Mouse (Mus musculus): ENCODE measurements around the gene Gm6465.
"Not testable (repeated sequence)": the region's sequence is repeated elsewhere in the genome, so short reads cannot be mapped to it uniquely, and the experiment has no call there.

Gene Gm6465

DNA sequence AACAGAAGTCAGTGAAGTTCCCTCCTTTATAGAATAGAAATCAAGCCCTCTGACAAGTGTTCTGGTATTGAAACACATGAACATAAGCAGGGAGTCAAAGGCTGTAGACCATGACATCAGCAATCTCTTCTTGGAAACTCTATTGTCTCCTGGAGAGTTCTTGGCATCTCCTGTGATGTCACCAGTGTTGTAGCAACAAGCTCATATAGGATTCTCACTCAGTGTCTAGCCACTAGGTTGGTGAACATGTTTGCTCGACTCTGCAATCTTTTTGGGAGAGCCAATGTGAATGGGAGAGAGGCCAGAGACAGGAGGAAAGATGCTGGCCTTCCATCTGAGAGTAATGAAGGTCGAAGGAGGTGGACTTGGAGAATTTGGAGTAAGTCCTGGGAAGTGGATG, at the start of gene Gm6465:
Gm6465 (plus strand) TSS at position 301 of the 400 bp plus-strand sequence.
- DNase-seq (ENCODE audit: extremely low spot score): not testable (repeated sequence)

DNA sequence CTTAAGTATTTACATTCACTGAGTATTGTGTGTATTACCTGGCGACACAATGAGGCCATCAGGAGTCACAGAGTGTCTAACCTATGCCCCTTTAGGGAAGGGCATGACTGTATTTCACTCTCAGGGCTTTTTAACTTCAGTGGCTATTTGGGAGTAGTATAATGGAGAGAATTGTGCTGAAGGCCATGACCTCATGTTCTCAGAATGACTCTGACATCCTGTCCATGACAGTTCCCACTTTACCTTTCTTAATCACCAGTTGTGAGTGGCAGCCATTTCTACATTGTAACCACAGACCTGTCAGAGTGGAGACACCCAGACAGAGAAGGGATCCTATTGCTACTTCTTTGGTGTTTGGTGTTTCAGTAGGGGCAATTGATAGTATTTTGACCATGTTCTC, 485 bp downstream of the Gm6465 start:
- DNase-seq (ENCODE audit: extremely low spot score): not testable (repeated sequence)

DNA sequence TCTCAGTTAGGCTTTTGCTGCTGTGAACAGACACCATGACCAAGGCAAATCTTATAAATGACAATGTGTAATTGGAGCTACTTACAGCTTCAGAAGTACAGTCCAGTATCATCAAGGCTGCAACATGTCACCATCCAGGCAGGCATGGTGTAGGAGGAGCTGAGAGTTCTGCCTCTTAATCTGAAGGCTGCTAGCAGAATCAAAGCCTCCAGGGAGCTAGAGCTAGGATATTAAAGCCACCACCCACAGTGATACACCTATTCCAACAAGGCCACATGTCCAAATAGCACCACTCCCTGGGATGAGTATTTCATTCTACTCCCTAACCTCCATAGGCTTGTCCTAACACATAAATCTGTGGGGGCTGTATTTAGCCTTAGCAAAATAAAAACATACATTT, 12.6 kb downstream of the Gm6465 start:
- not testable (repeated sequence) for DNase-seq (ENCODE audit: extremely low spot score)

All from embryo, embryonic 9.5 days (tissue).